In genomic region chr2:156682965-156683364, GRCm38 (mm10) we compare ENCODE assay signal across 12 mouse cellular contexts.
A peak's percentile ranks its signal among the peaks of the same experiment; 100 is the strongest.
DNase-seq lines count a peak whose midpoint lies in the region; ATAC-seq and TF ChIP-seq lines count a peak whose summit lies in the region.
"Had no signal": no experiment of that assay in that cellular context is flagged by ENCODE, and none has a peak within 500 bp of the region (broad histone marks: within the 10 kb centered on the region; RNA-seq: fewer than 3 reads in every experiment).

No protein-coding gene starts in this region.

- no peaks in the 10 kb centered on the region for H3K9me3 ChIP-seq in forebrain, postnatal 0 days (ENCODE audit: low read length)
- H3K9me3 ChIP-seq in forebrain, embryonic 16.5 days (ENCODE audit: control insufficient read depth, low read length): no peaks in the 10 kb centered on the region
- no peaks in the 10 kb centered on the region for H3K9me3 ChIP-seq in lung, postnatal 0 days (ENCODE audit: low read length)
- H3K9me3 ChIP-seq in midbrain, postnatal 0 days (ENCODE audit: low read length): no peaks in the 10 kb centered on the region
- H3K9me3 ChIP-seq: intestine, embryonic 15.5 days had no signal

- TF ChIP-seq CTCF in forebrain, postnatal 0 days (IDR thresholded peaks at IDR 0.05; ENCODE audit: low read depth): no peak
- no peak for TF ChIP-seq CTCF in lung, postnatal 0 days (IDR thresholded peaks at IDR 0.05)
- no peak for TF ChIP-seq CTCF in midbrain, postnatal 0 days (IDR thresholded peaks at IDR 0.05)
- no peak for TF ChIP-seq CTCF in gastrocnemius, adult 2 months (IDR thresholded peaks at IDR 0.05)

- no peaks in the 10 kb centered on the region for H3K27me3 ChIP-seq in forebrain, postnatal 0 days (ENCODE audit: insufficient read depth, low read length)
- H3K27me3 ChIP-seq in forebrain, embryonic 16.5 days (replicated peaks; ENCODE audit: control insufficient read depth, insufficient read depth, low read length): no peaks in the 10 kb centered on the region
- H3K27me3 ChIP-seq in lung, postnatal 0 days (replicated peaks; ENCODE audit: insufficient read depth, low read length): no peaks in the 10 kb centered on the region
- no peaks in the 10 kb centered on the region for H3K27me3 ChIP-seq in midbrain, postnatal 0 days (ENCODE audit: insufficient read depth, low read length)
- H3K27me3 ChIP-seq: intestine, embryonic 15.5 days had no signal

- H3K36me3 ChIP-seq in forebrain, postnatal 0 days (ENCODE audit: insufficient read depth): no peaks in the 10 kb centered on the region
- no peaks in the 10 kb centered on the region for H3K36me3 ChIP-seq in forebrain, embryonic 16.5 days (ENCODE audit: control insufficient read depth, insufficient read depth)
- H3K36me3 ChIP-seq in lung, postnatal 0 days (ENCODE audit: insufficient read depth, low read length): no peaks in the 10 kb centered on the region
- no peaks in the 10 kb centered on the region for H3K36me3 ChIP-seq in midbrain, postnatal 0 days (ENCODE audit: insufficient read depth, low read length)
- H3K36me3 ChIP-seq: intestine, embryonic 15.5 days had no signal

- 50% methylated on average over 12 of the region's 12 CpGs for WGBS in forebrain, postnatal 0 days
- 46% methylated on average over 12 of the region's 12 CpGs for WGBS in forebrain, embryonic 16.5 days
- WGBS in lung, postnatal 0 days: 39% methylated on average over 11 of the region's 12 CpGs
- 46% methylated on average over 12 of the region's 12 CpGs for WGBS in midbrain, postnatal 0 days

- TF ChIP-seq EP300 in lung, postnatal 0 days (IDR thresholded peaks at IDR 0.05): no peak

- intact Hi-C loops in gastrocnemius, adult 2 months (cut with DNase I): no loop called here

- no peak for DNase-seq in forebrain, postnatal 0 days
- peak; percentile 8 for DNase-seq in lung, postnatal 0 days (ENCODE audit: low spot score)
- no peak for DNase-seq in lung, postnatal 36 days
- peak; percentile 60 for DNase-seq in MN1 (ENCODE audit: low spot score)
- DNase-seq in midbrain, postnatal 0 days (ENCODE audit: low spot score): no peak
- no peak for DNase-seq in gastrocnemius, adult 2 months
- DNase-seq: kidney, postnatal 36 days; lung, postnatal 4 days; spleen, adult 18-20 months had no signal

- H3K4me1 ChIP-seq in forebrain, postnatal 0 days (ENCODE audit: insufficient read depth): 0 out of 2 replicates have a peak, but pooled peaks cover 2% of the 10 kb centered on the region
- H3K4me1 ChIP-seq in forebrain, embryonic 16.5 days (replicated peaks; ENCODE audit: control insufficient read depth, insufficient read depth, low read length): peaks cover 10% of the 10 kb centered on the region
- H3K4me1 ChIP-seq in lung, postnatal 0 days (ENCODE audit: insufficient read depth, low read depth, low read length): no peaks in the 10 kb centered on the region
- H3K4me1 ChIP-seq in midbrain, postnatal 0 days (ENCODE audit: insufficient read depth, low read length): no peaks in the 10 kb centered on the region
- H3K4me1 ChIP-seq: intestine, embryonic 15.5 days had no signal

- no peak overlapping the region for H3K27ac ChIP-seq in forebrain, postnatal 0 days (ENCODE audit: low read depth, low read length)
- H3K27ac ChIP-seq in forebrain, embryonic 16.5 days (ENCODE audit: low read length): no peak overlapping the region
- no peak overlapping the region for H3K27ac ChIP-seq in lung, postnatal 0 days (ENCODE audit: low read length)
- H3K27ac ChIP-seq in midbrain, postnatal 0 days (ENCODE audit: low read depth, low read length): no peak overlapping the region
- no peak overlapping the region for H3K27ac ChIP-seq in gastrocnemius, adult 2 months
- H3K27ac ChIP-seq: intestine, embryonic 15.5 days; stomach, postnatal 0 days had no signal

- no peak overlapping the region for H3K4me2 ChIP-seq in forebrain, postnatal 0 days (ENCODE audit: low read depth)
- H3K4me2 ChIP-seq in forebrain, embryonic 16.5 days (ENCODE audit: low read length): no peak overlapping the region
- no peak overlapping the region for H3K4me2 ChIP-seq in lung, postnatal 0 days (replicated peaks; ENCODE audit: low read depth, low read length)
- no peak overlapping the region for H3K4me2 ChIP-seq in midbrain, postnatal 0 days (ENCODE audit: low read depth, low read length, poor library complexity, severe bottlenecking)
- H3K4me2 ChIP-seq: intestine, embryonic 15.5 days had no signal

- H3K9ac ChIP-seq in forebrain, postnatal 0 days: no peak overlapping the region
- no peak overlapping the region for H3K9ac ChIP-seq in forebrain, embryonic 16.5 days (replicated peaks; ENCODE audit: low read depth, low read length)
- no peak overlapping the region for H3K9ac ChIP-seq in lung, postnatal 0 days (replicated peaks; ENCODE audit: low read depth)
- H3K9ac ChIP-seq in midbrain, postnatal 0 days (replicated peaks; ENCODE audit: low read length, poor library complexity, severe bottlenecking): no peak overlapping the region
- H3K9ac ChIP-seq: intestine, embryonic 15.5 days had no signal

- no peak overlapping the region for H3K4me3 ChIP-seq in forebrain, postnatal 0 days (ENCODE audit: low read depth, low read length)
- H3K4me3 ChIP-seq in forebrain, embryonic 16.5 days (replicated peaks; ENCODE audit: low read length): no peak overlapping the region
- no peak overlapping the region for H3K4me3 ChIP-seq in lung, postnatal 0 days (ENCODE audit: low read depth, low read length)
- H3K4me3 ChIP-seq in midbrain, postnatal 0 days (ENCODE audit: low read depth, low read length): no peak overlapping the region
- no peak overlapping the region for H3K4me3 ChIP-seq in gastrocnemius, adult 2 months
- H3K4me3 ChIP-seq: intestine, embryonic 15.5 days had no signal

- peak; percentile 47; the same call in 1 of the 2 replicates for ATAC-seq in forebrain, postnatal 0 days
- ATAC-seq in forebrain, embryonic 16.5 days: no peak; the same call in 1 of the 2 replicates
- ATAC-seq in lung, postnatal 0 days: peak; percentile 35; the same call in 1 of the 2 replicates
- ATAC-seq in midbrain, postnatal 0 days (ENCODE audit: low FRiP score): 0 out of 2 replicates have a peak, but pooled peaks have one; percentile 48
- ATAC-seq: intestine, embryonic 15.5 days had no signal

Comparison
In these comparisons a context has a peak if more than half of its experiments do, and no peak if none do; other contexts are left out.
1. DNase-seq: peak in lung, postnatal 0 days (single experiment) and MN1 (single experiment); none in forebrain, postnatal 0 days (single experiment), lung, postnatal 36 days (single experiment), midbrain, postnatal 0 days (single experiment) and gastrocnemius, adult 2 months (single experiment).